Mouse (Mus musculus) olfactory bulb, adult 2 months (tissue): ENCODE data around the gene Nde1.

ENCODE experiments used
- CTCF ChIP-seq: fragments of 200-500 bp; IDR thresholded peaks from 2 replicates; pipeline ENCODE4 v1.5.1; 2012; ENCODE audit warnings: low read depth, mild to moderate bottlenecking, low read length, moderate library complexity; ENCODE audit not compliant: insufficient read depth
- POLR2A ChIP-seq: fragments of 200-500 bp; IDR thresholded peaks from 2 replicates; pipeline ENCODE4 v1.6.1; 2012; ENCODE audit warnings: mild to moderate bottlenecking, low read depth, low read length, moderate library complexity; ENCODE audit not compliant: insufficient read depth

DNA sequence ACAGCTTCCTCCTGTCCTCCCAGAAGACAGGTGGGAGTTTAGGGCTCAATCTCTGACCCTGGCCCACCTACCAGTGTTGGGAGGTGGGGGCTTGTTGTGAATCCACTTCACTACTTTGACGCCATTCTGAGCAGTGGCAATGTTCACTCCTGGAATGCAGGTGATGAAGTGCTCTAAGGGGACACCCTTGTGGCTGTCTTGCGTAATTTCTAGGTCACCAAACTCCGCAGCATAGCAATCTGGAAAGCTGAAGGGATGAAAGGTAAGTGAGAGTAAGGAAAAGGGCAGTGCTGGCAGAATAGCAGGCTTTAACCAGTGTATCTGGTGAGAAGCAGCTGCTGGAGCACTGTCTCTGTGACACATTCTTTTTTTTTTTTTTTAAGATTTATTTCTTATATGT lies 31.7 kb upstream of the Nde1 start:
- TF ChIP-seq POLR2A: no peak
- TF ChIP-seq CTCF: no peak
